In genomic region chr17:34931735-34932098, GRCm38 (mm10) we compare ENCODE assay signal across 8 mouse cellular contexts. TPM values are rescaled to one million over a fixed set of nuclear protein-coding genes. Genes with fewer than 3 reads are reported as not detected.
DNase-seq lines count a peak whose midpoint lies in the region; ATAC-seq and TF ChIP-seq lines count a peak whose summit lies in the region.

No protein-coding gene starts in this region.

- TF ChIP-seq CTCF in cortical plate, adult 2 months (IDR thresholded peaks at IDR 0.05; ENCODE audit: extremely low read depth, insufficient read depth, low read length) = no peak
- no peak for TF ChIP-seq CTCF in liver, postnatal 0 days (IDR thresholded peaks at IDR 0.05; ENCODE audit: low read depth)
- no peak for TF ChIP-seq CTCF in small intestine, adult 2 months (IDR thresholded peaks at IDR 0.05; ENCODE audit: extremely low read depth, insufficient read length, insufficient replicate concordance, low read depth, low read length)

- TF ChIP-seq POLR2A in cortical plate, adult 2 months (IDR thresholded peaks at IDR 0.05; ENCODE audit: extremely low read depth, insufficient read depth, low read length) = no peak
- TF ChIP-seq POLR2A in small intestine, adult 2 months (IDR thresholded peaks at IDR 0.05; ENCODE audit: low read depth, low read length) = no peak

- H3K9me3 ChIP-seq in hindbrain, embryonic 15.5 days = no peaks in the 10 kb centered on the region
- no peaks in the 10 kb centered on the region for H3K9me3 ChIP-seq in liver, postnatal 0 days (ENCODE audit: low read length)

- H3K4me3 ChIP-seq in cortical plate, adult 2 months (ENCODE audit: insufficient read depth, low read length) = peak overlapping the region; percentile 91
- H3K4me3 ChIP-seq in hindbrain, embryonic 15.5 days = peak overlapping the region; percentile 62
- H3K4me3 ChIP-seq in liver, postnatal 0 days (ENCODE audit: low read depth, low read length) = peak overlapping the region; percentile 80
- H3K4me3 ChIP-seq in small intestine, adult 2 months (ENCODE audit: low read depth, low read length) = peak overlapping the region; percentile 81

- peak overlapping the region; percentile 72 for H3K9ac ChIP-seq in hindbrain, embryonic 15.5 days
- peak overlapping the region; percentile 79 for H3K9ac ChIP-seq in liver, postnatal 0 days (replicated peaks)

- H3K36me3 ChIP-seq in hindbrain, embryonic 15.5 days = peaks cover 13% of the 10 kb centered on the region
- H3K36me3 ChIP-seq in liver, postnatal 0 days (replicated peaks; ENCODE audit: insufficient read depth, low read length) = peaks cover 5% of the 10 kb centered on the region; the same call in 1 of the 2 replicates
- peaks cover 33% of the 10 kb centered on the region for H3K36me3 ChIP-seq in small intestine, adult 2 months (ENCODE audit: control insufficient read depth, insufficient read depth, low read length)

- H3K27ac ChIP-seq in cortical plate, adult 2 months (ENCODE audit: insufficient read depth, low read length) = peak overlapping the region; percentile 81; the same call in 1 of the 2 replicates
- peak overlapping the region; percentile 76 for H3K27ac ChIP-seq in hindbrain, embryonic 15.5 days (replicated peaks)
- H3K27ac ChIP-seq in liver, postnatal 0 days (ENCODE audit: low read depth) = peak overlapping the region; percentile 66
- 0 out of 2 replicates have a peak overlapping the region, but pooled peaks have one; percentile 10 for H3K27ac ChIP-seq in small intestine, adult 2 months (ENCODE audit: insufficient read depth, low read depth, low read length)

- DNase-seq in frontal cortex, postnatal 36 days (ENCODE audit: low spot score in 2 of 2) = peak; percentile 56 to 57
- no peak for DNase-seq in frontal cortex, postnatal 10 days (ENCODE audit: low spot score in 2 of 2)
- no peak for DNase-seq in liver, postnatal 0 days
- no peak for DNase-seq in urinary bladder, postnatal 14 days (ENCODE audit: low spot score)

- no peak for TF ChIP-seq EP300 in liver, postnatal 0 days (IDR thresholded peaks at IDR 0.05; ENCODE audit: low read depth)

- no peaks in the 10 kb centered on the region for H3K27me3 ChIP-seq in hindbrain, embryonic 15.5 days
- no peaks in the 10 kb centered on the region for H3K27me3 ChIP-seq in liver, postnatal 0 days (ENCODE audit: insufficient read depth, low read length)
- no peaks in the 10 kb centered on the region for H3K27me3 ChIP-seq in small intestine, adult 2 months (ENCODE audit: control insufficient read depth, insufficient read depth, low read length)

- peak overlapping the region; percentile 89 for H3K4me2 ChIP-seq in hindbrain, embryonic 15.5 days
- peak overlapping the region; percentile 98 for H3K4me2 ChIP-seq in liver, postnatal 0 days (ENCODE audit: low read depth, low read length)

- WGBS in hindbrain, embryonic 15.5 days = 9% methylated on average over 14 of the region's 14 CpGs
- 10% methylated on average over 14 of the region's 14 CpGs for WGBS in liver, postnatal 0 days (ENCODE audit: insufficient replicate concordance)
- 3% methylated on average over 14 of the region's 14 CpGs for WGBS in small intestine, adult 2 months

- ATAC-seq in CD4-positive, CD25-positive, alpha-beta regulatory T cell, adult 4 months = peak; percentile 22
- peak; percentile 57; the same call in 1 of the 2 replicates for ATAC-seq in hindbrain, embryonic 15.5 days (ENCODE audit: low FRiP score, low read depth)
- peak; percentile 9 for ATAC-seq in liver, postnatal 0 days

- peaks cover 2% of the 10 kb centered on the region for H3K4me1 ChIP-seq in cortical plate, adult 2 months (ENCODE audit: control insufficient read depth, insufficient read depth, low read length)
- peaks cover 9% of the 10 kb centered on the region for H3K4me1 ChIP-seq in hindbrain, embryonic 15.5 days (replicated peaks)
- peaks cover 30% of the 10 kb centered on the region for H3K4me1 ChIP-seq in liver, postnatal 0 days (ENCODE audit: insufficient read depth)
- H3K4me1 ChIP-seq in small intestine, adult 2 months (ENCODE audit: control insufficient read depth, insufficient read depth, insufficient read length, low read length) = peaks cover 16% of the 10 kb centered on the region

RNA-seq across cellular contexts. Expression of gene Neu1, which starts 0.7 kb away (rescaled TPM):
- polyA plus RNA-seq in CD4-positive, CD25-positive, alpha-beta regulatory T cell, adult 4 months (2017; shearing (Covaris generic)) = 10 to 100 TPM; 32.5 to 40.6 TPM
- polyA plus RNA-seq in cortical plate, adult 2 months (2012; rRNA removed) = 49.4 and 50.5 TPM in 2 replicates
- polyA plus RNA-seq in hindbrain, embryonic 15.5 days (2015; fragmentation: Nextera tagmentation; extraction: Ambion mirVana) = 35.9 and 38.3 TPM in 2 replicates
- 35.6 and 40.3 TPM in 2 replicates for polyA plus RNA-seq in liver, postnatal 0 days (2015; fragmentation: Nextera tagmentation; extraction: Ambion mirVana)
- polyA plus RNA-seq in small intestine, adult 2 months (2012; rRNA removed) = 21.2 and 68.8 TPM in 2 replicates

RNA-seq across cellular contexts. Expression of gene Slc44a4, which starts 17.5 kb away (rescaled TPM):
- polyA plus RNA-seq in CD4-positive, CD25-positive, alpha-beta regulatory T cell, adult 4 months (2017; shearing (Covaris generic)) = not detected
- polyA plus RNA-seq in cortical plate, adult 2 months (2012; rRNA removed) = 0.46 and 0.49 TPM in 2 replicates
- polyA plus RNA-seq in hindbrain, embryonic 15.5 days (2015; fragmentation: Nextera tagmentation; extraction: Ambion mirVana) = 0.09 TPM in 1 of 2 replicates, not detected in the other
- 3.5 and 3.6 TPM in 2 replicates for polyA plus RNA-seq in liver, postnatal 0 days (2015; fragmentation: Nextera tagmentation; extraction: Ambion mirVana)
- 64.8 and 101 TPM in 2 replicates for polyA plus RNA-seq in small intestine, adult 2 months (2012; rRNA removed)

RNA-seq across cellular contexts. Expression of gene Hspa1b, which starts 27.3 kb away (rescaled TPM):
- 1 to 10 TPM in 1 of 2 experiments, under 1 TPM in 1; 0.84 to 3.7 TPM for polyA plus RNA-seq in CD4-positive, CD25-positive, alpha-beta regulatory T cell, adult 4 months (2017; shearing (Covaris generic))
- 8.4 and 11.6 TPM in 2 replicates for polyA plus RNA-seq in cortical plate, adult 2 months (2012; rRNA removed)
- polyA plus RNA-seq in hindbrain, embryonic 15.5 days (2015; fragmentation: Nextera tagmentation; extraction: Ambion mirVana) = 0.31 and 0.51 TPM in 2 replicates
- 0.06 and 0.12 TPM in 2 replicates for polyA plus RNA-seq in liver, postnatal 0 days (2015; fragmentation: Nextera tagmentation; extraction: Ambion mirVana)
- polyA plus RNA-seq in small intestine, adult 2 months (2012; rRNA removed) = 17.1 and 19.8 TPM in 2 replicates

RNA-seq across cellular contexts. Expression of gene Ehmt2, which starts 33.4 kb away (rescaled TPM):
- polyA plus RNA-seq in CD4-positive, CD25-positive, alpha-beta regulatory T cell, adult 4 months (2017; shearing (Covaris generic)) = 10 to 100 TPM; 21.8 to 30.5 TPM
- polyA plus RNA-seq in cortical plate, adult 2 months (2012; rRNA removed) = 247 and 264 TPM in 2 replicates
- 90.9 and 96.7 TPM in 2 replicates for polyA plus RNA-seq in hindbrain, embryonic 15.5 days (2015; fragmentation: Nextera tagmentation; extraction: Ambion mirVana)
- polyA plus RNA-seq in liver, postnatal 0 days (2015; fragmentation: Nextera tagmentation; extraction: Ambion mirVana) = 11.1 TPM in 2 replicates
- polyA plus RNA-seq in small intestine, adult 2 months (2012; rRNA removed) = 101 and 242 TPM in 2 replicates

RNA-seq across cellular contexts. Expression of gene C2, which starts 33.7 kb away (rescaled TPM):
- 1 to 10 TPM; 1.1 to 2.5 TPM for polyA plus RNA-seq in CD4-positive, CD25-positive, alpha-beta regulatory T cell, adult 4 months (2017; shearing (Covaris generic))
- 3.2 and 3.4 TPM in 2 replicates for polyA plus RNA-seq in cortical plate, adult 2 months (2012; rRNA removed)
- 2.4 and 3.7 TPM in 2 replicates for polyA plus RNA-seq in hindbrain, embryonic 15.5 days (2015; fragmentation: Nextera tagmentation; extraction: Ambion mirVana)
- polyA plus RNA-seq in liver, postnatal 0 days (2015; fragmentation: Nextera tagmentation; extraction: Ambion mirVana) = 35.7 and 37.3 TPM in 2 replicates
- 4.3 and 10.6 TPM in 2 replicates for polyA plus RNA-seq in small intestine, adult 2 months (2012; rRNA removed)

Comparison
In these comparisons a context has a peak if more than half of its experiments do, and no peak if none do; other contexts are left out.
1. DNase-seq: peak in frontal cortex, postnatal 36 days (2 of 2); none in frontal cortex, postnatal 10 days (0 of 2), liver, postnatal 0 days (single experiment) and urinary bladder, postnatal 14 days (single experiment).
2. H3K27ac ChIP-seq: peak in every context shown above with its lines; median percentile 81 in cortical plate, adult 2 months; 76 in hindbrain, embryonic 15.5 days; 66 in liver, postnatal 0 days; 10 in small intestine, adult 2 months.
3. RNA of gene Slc44a4, which starts 17.5 kb away (polyA plus RNA-seq): 64.8 to 101 TPM in small intestine, adult 2 months; 3.5 to 3.6 TPM in liver, postnatal 0 days, 0.46 to 0.49 TPM in cortical plate, adult 2 months, 0.09 TPM in hindbrain, embryonic 15.5 days and not detected in CD4-positive, CD25-positive, alpha-beta regulatory T cell, adult 4 months; every median in the first group is over 10 times any median in the second.
4. Peak in every context shown above with its lines, with median percentiles within 50 percentile points of each other: ATAC-seq and H3K4me3 ChIP-seq.